Mouse (Mus musculus) T-helper 17 cell (primary cell): Measurements from ENCODE around the gene Hist1h3d.
"Not testable (repeated sequence)": the region's sequence is repeated elsewhere in the genome, so short reads cannot be mapped to it uniquely, and the experiment has no call there.

Experiments used
- in situ Hi-C, 2 experiments: fragments of 300-600 bp; cut with MboI, MseI; formaldehyde crosslinking; loops; 1 replicate in 1 of 2; 2 replicates in 1 of 2; pipeline ENCODE4 v1.15.1; 2025; ENCODE audit warnings: high pct_unique_total_duplicates in 2 of 2

Hist1h3d gene

DNA sequence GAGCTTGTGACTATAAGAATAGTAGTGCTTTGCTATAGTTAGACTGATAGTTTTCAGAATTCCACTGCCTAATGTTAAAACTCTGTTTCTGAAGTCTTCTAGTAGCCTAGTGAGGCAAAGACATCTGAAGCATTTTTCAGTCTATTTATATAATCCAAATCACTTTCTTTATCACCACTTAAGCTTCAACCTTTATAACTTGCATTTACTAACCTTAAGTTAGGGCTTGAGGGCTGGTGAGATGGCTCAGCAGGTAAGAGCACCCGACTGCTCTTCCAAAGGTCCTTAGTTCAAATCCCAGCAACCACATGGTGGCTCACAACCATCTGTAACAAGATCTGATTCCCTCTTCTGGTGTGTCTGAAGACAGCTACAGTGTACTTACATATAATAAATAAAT is 35.7 kb upstream of the Hist1h3d start:
- in situ Hi-C loops: loop anchor here (5.0 to 10.0 kb wide), 4 partner anchors 37 to 1825 kb away; partner anchors contain the start of genes Hist1h2ai (in 2 of the 2), Hist1h2bl (in 2 of the 2), Hist1h3h (in 2 of the 2) and Hist1h2ah (in 1 of the 2)

DNA sequence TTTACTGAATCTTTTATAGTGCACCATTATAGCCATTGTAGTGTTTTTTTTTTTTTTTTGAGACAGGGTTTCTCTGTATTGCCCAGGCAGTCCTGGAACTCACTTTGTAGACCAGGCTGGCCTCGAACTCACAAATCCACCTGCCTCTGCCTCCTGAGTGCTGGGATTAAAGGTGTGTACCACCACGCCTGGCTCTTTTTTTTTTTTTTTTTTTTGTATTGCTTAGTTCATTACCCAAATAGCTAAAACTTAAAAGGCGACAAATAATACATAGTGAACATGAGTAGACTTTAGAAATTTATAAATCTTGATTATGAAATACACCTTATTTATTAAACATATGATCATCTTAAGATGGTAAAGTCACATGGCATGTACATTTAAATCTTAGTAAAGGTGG is 34.1 kb upstream of the Hist1h3d start:
- in situ Hi-C loops: no loop called here

DNA sequence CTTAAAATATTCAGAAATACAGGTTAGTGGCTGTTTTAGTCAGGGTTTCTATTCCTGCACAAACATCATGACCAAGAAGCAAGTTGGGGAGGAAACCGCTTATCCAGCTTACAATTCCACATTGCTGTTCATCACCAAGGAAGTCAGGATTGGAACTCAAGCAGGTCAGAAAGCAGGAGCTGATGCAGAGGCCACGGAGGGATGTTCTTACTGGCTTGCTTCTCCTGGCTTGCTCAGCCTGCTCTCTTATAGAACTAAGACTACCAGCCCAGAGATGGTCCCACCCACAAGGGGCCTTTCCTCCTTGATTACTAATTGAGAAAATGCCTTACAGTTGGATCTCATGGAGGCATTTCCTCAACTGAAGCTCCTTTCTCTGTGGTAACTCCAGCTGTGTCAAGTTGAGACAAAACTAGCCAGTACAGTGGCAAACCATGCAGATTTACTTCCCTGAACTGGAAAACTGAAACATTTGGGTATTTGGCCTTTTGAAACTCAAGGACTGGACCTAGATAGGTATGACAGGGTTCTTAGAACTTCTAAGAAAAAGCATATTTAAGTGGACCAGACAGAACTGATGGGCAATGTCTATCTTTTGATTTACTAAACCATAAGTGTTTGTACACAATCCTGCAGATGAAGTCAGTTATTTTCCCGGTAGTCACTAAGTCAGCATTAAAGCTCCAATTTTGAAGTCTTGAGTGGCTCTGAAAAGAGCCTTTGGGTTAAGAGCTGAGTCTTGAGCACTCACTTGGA is 33.2 kb upstream of the Hist1h3d start:
- in situ Hi-C loops: not testable (repeated sequence)

DNA sequence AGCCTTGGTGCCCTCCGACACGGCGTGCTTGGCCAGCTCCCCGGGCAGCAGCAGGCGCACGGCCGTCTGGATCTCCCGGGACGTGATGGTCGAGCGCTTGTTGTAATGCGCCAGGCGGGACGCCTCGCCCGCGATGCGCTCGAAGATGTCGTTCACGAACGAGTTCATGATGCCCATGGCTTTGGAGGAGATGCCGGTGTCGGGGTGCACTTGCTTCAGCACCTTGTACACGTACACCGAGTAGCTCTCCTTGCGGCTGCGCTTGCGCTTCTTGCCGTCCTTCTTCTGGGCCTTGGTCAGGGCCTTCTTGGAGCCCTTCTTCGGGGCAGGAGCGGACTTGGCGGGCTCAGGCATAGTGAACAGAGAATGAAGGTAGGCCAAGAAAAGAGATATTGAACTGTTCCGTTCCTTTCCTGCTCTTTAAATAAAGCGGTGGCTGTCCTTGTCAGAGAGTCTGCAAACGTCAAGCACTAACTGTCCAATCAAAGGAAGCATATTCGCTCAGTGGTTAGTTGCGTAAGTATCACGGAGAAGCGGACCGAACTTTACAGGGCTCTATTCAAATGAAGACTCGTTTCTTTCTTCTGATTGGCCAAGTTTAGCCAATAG is 32.5 kb upstream of the Hist1h3d start, which contains the start of gene Hist1h2bh:
Gene Hist1h2bh, minus strand, starts transcription at position 394 of the 609 bp plus-strand sequence.
- in situ Hi-C loops: not testable (repeated sequence)

DNA sequence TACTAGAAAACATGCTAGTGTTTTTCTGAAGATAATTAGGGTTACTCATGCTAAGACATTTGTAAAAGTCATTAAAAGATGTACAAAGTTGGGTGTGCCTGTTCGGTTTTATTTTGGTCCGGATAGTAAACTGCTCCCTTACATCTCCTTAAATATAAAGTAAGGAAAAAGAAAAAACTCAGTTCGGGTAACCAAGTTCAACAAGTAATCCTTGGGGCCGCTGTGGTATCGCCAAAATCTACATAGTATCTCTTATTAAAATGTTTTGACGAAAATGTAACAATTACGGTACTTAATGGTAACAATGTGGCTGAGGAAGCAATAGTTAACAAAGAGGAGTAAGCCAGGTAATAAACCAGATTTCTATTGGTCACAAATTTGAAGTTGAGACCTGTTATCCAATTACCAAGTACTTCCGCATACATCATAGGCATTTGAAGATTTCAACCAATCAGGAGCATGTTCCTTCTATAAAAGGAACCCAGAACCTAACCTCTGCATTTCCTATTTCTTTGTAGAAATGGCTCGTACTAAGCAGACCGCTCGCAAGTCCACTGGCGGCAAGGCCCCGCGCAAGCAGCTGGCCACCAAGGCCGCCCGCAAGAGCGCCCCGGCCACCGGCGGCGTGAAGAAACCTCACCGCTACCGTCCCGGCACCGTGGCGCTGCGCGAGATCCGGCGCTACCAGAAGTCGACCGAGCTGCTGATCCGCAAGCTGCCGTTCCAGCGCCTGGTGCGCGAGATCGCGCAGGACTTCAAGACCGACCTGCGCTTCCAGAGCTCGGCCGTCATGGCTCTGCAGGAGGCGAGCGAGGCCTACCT is 31.4 kb upstream of the Hist1h3d start, which contains the start of gene Hist1h3f:
Gene Hist1h3f, plus strand, starts transcription at position 88 of the 822 bp plus-strand sequence.
- in situ Hi-C loops: no loop called here

DNA sequence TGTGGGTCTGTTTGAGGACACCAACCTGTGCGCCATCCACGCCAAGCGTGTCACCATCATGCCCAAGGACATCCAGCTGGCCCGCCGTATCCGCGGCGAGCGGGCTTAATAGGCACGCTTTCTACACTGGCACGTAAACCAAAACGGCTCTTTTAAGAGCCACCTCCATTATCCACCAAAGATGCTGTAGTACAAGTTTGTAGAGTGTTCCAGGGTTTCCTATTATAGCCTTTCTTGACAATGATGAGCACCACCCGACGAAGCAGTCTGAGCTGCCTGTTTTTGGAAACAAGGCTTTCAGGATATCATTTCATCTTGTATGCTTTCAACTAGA is 30.8 kb upstream of the Hist1h3d start:
- in situ Hi-C loops: not testable (repeated sequence)

DNA sequence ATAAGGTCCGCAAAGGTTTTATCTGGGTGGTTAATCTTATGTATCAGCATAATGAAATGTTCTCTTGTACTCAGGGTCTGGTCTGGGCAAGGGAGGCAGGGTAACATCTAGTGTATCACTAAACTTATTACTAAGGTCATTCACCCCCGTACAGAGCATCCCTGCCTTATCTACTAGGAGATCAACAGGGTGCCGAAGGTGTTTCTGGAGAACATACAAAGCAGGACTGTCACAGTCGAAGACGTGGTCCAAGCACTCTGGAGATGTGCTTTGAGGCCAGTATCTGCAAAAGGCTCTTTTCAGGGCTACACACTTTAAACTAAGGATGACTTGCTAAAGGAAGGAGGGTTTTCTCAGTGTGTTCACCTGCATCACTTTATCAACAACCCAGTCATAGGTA is 28.9 kb upstream of the Hist1h3d start:
- in situ Hi-C loops: no loop called here

DNA sequence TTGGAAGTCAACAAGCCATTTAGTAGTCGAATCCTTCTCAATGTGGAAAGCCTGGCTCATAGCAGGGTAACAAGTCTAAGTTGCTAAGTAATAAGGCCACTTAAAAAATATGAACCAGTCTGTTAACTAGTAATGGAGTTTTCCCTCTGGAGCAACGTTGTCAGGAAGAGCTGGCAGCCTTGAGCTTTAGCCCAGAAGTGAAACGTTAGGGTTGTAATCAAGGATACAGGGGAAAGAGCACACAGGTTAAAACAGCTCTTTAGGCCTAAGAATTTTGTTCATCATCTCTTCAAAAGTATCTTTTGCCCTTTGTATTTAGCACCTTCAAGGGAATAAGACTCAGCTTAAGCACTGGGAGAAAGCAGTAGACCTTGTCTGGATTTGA is 24.8 kb upstream of the Hist1h3d start:
- in situ Hi-C loops: loop anchor here (10.0 to 25.0 kb wide), 2 partner anchors 1506 to 1738 kb away; partner anchors contain the start of genes Hist1h2ag (in 1 of the 2), Hist1h2ao (in 1 of the 2), Hist1h2bj (in 1 of the 2) and Hist1h2bq (in 1 of the 2)

DNA sequence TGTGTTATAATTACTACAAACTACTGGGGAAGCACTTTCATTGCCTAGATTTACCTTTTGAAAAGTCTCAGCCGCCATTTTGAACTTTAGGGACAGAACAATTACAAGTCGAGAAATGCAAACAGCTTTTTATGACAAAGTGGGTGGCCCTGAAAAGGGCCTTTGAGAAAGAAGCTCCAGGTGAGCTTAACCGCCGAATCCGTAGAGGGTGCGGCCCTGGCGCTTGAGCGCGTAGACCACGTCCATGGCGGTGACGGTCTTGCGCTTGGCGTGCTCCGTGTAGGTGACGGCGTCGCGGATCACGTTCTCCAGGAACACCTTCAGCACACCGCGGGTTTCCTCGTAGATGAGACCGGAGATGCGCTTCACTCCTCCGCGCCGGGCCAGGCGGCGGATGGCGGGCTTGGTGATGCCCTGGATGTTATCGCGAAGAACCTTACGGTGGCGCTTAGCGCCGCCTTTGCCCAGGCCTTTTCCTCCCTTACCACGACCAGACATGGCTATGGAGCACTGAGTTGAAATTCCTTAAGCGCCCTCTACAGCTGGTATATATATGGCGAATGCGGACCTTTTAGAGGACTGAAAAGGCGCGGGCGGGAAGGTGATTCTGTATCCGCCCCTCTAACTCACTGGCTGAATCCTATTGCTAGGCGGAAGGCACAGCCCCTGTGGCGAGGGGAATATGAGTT is 24.3 kb upstream of the Hist1h3d start, which contains the start of gene Hist1h4f:
Gene Hist1h4f, minus strand, starts transcription at position 503 of the 689 bp plus-strand sequence.
- in situ Hi-C loops: loop anchor here (10.0 to 25.0 kb wide), 2 partner anchors 1506 to 1739 kb away; partner anchors contain the start of genes Hist1h2ag (in 1 of the 2), Hist1h2ao (in 1 of the 2), Hist1h2bj (in 1 of the 2) and Hist1h2bq (in 1 of the 2)

DNA sequence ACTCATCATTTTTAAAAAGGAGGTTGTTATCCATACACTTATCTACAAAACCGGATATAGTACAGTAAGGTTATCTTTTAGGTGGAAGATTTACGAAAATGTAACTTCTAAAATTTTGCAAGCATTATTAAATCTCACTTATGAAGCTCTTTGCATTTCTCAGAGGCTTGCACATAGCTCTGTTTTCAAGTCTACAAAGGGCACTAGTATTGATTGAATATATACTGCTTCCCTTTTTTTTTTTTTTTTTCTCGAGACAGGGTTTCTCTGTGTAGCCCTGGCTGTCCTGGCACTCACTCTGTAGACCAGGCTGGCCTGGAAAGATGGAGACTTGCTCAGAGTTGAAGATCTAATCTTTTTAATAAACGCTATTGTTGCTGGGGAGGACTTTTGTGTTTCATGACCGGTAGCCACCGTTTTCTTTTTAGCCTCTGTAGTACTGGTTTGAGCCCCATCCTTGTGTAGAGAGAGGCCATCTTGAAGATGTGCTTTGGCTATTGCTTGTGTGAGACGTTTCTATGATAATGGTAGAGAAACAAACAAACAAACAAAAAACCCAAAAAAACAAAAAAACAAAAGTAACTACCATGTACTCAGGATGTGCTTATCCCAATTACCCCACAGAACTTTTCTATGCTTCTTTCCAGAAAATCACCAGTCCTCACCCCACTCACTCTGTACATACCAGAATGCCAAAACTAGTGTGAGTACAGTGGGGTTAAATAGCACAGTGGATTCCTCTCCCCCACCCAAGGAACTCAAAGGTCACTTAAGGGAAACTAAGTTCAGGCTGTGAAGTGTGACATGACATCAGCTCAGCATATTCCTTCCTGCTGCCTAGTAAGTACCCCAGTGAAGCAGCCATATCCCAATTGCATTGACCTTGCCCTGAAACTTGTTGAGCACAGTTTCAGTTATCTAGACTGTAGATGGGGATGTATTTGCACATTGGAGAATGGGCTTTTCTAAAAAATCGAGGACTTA is 23.3 kb upstream of the Hist1h3d start:
- in situ Hi-C loops: loop anchor here (10.0 to 25.0 kb wide), 2 partner anchors 1507 to 1740 kb away; partner anchors contain the start of genes Hist1h2ag (in 1 of the 2), Hist1h2ao (in 1 of the 2), Hist1h2bj (in 1 of the 2) and Hist1h2bq (in 1 of the 2)

DNA sequence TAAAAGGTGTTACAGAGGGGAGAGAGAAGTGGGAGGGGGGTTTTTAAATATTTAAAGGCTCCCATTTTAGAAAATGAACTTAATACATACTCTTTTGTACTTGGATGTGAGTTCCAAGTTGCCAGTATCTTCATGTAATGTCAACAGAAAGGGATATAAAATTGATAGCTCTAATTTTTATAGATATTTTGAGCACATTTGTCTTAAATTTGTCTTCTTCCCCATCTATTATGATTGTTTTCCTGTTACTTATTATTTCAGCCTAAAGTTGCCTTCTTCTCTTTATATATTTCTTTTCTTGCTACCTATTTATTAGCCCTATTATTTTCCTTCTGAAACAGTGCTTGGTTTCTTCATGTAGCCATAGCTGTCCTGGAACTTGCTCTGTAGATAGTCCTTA is 22.6 kb upstream of the Hist1h3d start, which contains the start of gene Hist1h1d:
Gene Hist1h1d, plus strand, starts transcription at position 301 of the 400 bp plus-strand sequence.
- in situ Hi-C loops: loop anchor here (10.0 to 25.0 kb wide), 2 partner anchors 1508 to 1741 kb away; partner anchors contain the start of genes Hist1h2ag (in 1 of the 2), Hist1h2ao (in 1 of the 2), Hist1h2bj (in 1 of the 2) and Hist1h2bq (in 1 of the 2)

DNA sequence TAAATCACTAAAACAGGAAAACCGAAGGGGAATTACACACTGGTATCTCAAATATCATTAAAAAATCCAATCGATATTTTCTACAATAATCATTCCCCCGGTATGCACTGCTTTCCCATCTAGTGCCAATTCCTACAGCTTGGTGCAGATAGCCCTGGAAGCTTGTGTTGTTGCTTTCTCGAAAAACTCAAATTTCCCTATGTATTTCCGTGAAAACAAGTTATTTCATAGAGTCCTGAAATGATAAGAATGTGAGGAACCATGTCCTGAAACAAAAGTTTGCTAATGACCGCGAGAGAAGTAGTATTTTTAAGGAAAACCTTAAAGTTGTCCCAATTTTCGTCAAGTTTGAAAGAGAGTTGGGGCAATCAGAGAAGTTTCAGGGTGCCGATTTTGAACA is 21.2 kb upstream of the Hist1h3d start:
- in situ Hi-C loops: loop anchor here (10.0 to 25.0 kb wide), 2 partner anchors 1510 to 1742 kb away; partner anchors contain the start of genes Hist1h2ag (in 1 of the 2), Hist1h2ao (in 1 of the 2), Hist1h2bj (in 1 of the 2) and Hist1h2bq (in 1 of the 2)

DNA sequence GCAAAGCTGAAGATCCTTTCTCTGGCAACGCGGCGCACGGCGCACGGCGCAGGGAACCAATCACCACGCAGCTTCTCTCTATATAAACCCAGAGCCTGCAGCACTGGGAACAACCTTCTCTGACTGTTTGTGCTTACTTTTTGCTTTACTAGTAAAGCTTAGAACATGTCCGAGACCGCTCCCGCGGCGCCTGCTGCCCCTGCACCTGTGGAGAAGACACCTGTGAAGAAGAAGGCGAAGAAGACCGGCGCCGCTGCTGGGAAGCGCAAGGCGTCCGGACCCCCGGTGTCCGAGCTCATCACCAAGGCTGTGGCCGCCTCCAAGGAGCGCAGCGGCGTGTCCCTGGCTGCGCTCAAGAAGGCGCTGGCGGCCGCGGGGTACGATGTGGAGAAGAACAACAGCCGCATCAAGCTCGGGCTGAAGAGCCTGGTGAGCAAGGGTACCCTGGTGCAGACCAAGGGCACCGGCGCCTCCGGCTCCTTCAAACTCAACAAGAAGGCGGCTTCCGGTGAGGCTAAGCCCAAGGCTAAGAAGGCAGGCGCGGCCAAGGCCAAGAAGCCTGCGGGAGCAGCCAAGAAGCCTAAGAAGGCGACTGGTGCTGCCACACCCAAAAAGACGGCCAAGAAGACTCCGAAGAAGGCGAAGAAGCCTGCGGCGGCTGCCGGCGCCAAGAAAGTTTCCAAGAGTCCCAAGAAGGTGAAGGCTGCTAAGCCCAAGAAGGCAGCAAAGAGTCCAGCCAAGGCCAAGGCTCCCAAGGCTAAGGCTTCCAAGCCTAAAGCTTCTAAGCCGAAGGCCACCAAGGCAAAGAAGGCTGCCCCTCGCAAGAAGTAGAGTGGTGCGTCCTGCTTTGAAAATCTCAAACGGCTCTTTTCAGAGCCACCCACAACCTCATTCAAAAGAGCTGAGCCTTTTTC is 20.4 kb upstream of the Hist1h3d start:
- in situ Hi-C loops: loop anchor here (10.0 to 25.0 kb wide), 2 partner anchors 1510 to 1743 kb away; partner anchors contain the start of genes Hist1h2ag (in 1 of the 2), Hist1h2ao (in 1 of the 2), Hist1h2bj (in 1 of the 2) and Hist1h2bq (in 1 of the 2)

DNA sequence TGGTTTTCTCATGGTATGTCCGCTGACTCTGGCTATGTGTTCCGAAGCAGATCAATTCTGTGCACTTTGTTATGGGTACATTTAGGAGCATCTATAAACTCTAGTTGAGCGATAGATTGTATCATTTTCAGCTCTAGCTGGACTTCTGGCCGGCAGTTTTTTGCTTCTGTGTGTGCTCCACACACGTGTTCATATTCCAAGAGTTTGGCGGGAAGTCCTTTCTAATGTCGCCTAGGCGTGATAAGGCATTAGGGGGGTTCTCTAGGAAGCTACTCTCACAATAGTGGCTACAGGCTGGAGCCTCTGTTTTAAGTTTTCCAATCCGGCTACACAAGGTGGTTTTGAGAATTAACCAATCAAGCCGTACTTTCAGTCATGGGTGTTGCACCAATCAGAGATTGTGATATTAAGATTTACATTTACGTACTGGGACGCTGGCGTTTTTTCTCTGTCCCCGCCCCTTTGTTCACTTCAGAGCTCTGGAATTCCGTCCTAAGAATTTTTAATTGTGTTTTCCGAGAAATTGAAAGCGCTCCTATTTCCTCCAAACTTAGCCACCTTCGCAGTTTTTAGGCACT is 19.6 kb upstream of the Hist1h3d start:
- in situ Hi-C loops: loop anchor here (10.0 to 25.0 kb wide), 2 partner anchors 1511 to 1744 kb away; partner anchors contain the start of genes Hist1h2ag (in 1 of the 2), Hist1h2ao (in 1 of the 2), Hist1h2bj (in 1 of the 2) and Hist1h2bq (in 1 of the 2)

DNA sequence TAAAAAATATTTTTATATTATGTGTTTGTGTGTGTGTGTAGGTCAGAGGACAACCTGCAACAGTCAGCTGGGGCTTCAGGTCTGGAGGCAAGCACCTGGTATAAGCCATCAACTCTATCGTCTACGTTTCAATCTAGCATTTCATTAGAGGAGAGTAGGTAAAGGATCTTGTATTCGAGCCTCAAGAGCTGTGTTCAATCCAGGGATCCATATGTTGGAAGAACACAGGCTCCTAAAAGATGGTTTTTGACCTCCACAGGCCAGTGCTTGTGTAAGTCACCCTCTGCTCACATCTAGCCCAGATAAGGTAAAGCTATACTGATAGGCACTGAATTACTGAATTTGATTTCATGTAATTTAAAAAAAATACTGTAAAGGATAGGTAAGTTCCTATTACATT is 18.7 kb upstream of the Hist1h3d start:
- in situ Hi-C loops: loop anchor here (10.0 to 25.0 kb wide), 2 partner anchors 1512 to 1745 kb away; partner anchors contain the start of genes Hist1h2ag (in 1 of the 2), Hist1h2ao (in 1 of the 2), Hist1h2bj (in 1 of the 2) and Hist1h2bq (in 1 of the 2)

DNA sequence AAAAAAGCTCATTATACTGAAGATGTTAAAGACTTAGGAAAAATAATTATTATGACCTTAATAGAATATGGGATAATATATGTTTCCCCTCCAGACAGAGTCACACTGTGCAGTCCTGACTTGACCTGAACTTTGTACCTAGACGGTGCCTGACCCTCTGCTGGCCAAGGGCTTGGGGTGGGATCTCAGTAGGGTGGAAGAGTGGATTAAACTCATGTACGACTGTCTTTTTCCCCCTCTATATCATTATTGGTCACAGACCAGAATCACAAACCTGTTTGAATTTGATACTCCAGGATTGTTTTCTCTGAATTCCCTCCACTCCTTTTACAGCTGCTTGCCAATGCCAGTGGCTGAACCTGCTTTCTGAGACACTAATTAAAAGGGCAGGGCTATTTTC is 14.9 kb upstream of the Hist1h3d start:
- in situ Hi-C loops: loop anchor here in 1 of 2 experiments (25.0 kb wide), 1 partner anchor 1748 kb away; the partner anchor contains the start of genes Hist1h2ao, Hist1h2bq and Hist1h4m

DNA sequence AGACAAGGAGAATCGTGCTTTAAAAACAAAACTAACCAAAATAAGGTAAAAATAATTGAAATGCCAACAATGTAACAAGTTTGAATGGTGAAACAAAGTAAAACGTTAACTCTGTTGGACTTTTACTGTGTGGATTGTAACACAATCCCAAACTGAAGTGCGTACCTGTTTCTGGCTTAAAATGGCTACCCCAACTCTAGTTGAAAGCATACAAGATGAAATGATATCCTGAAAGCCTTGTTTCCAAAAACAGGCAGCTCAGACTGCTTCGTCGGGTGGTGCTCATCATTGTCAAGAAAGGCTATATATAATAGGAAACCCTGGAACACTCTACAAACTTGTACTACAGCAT is 14.1 kb upstream of the Hist1h3d start:
- in situ Hi-C loops: loop anchor here in 1 of 2 experiments (25.0 kb wide), 1 partner anchor 1749 kb away; the partner anchor contains the start of genes Hist1h2ao, Hist1h2bq and Hist1h4m
